Mouse (Mus musculus) heart, embryonic 15.5 days (tissue): ENCODE results near the gene Vip. TPM values are rescaled to one million over a fixed set of nuclear protein-coding genes. Genes with fewer than 3 reads are reported as not detected.
A peak's percentile ranks its signal among the peaks of the same experiment; 100 is the strongest.

Source experiments
- ATAC-seq: fragments of 200-750 bp; cut with Nextera tagmentation; replicated peaks from 2 replicates; pipeline ENCODE4 v1.8.0; 2017; ENCODE audit warnings: low read depth, moderate TSS enrichment; ENCODE audit not compliant: insufficient number of reproducible peaks, insufficient read depth, low FRiP score
- H3K27ac ChIP-seq: fragments of 300-500 bp; sonication (generic); 2 replicates; pipeline ENCODE4 v1.5.1; 2015; ENCODE audit warnings: mild to moderate bottlenecking, inconsistent platforms
- H3K27me3 ChIP-seq: fragments of 300-500 bp; sonication (generic); 2 replicates; pipeline ENCODE4 v1.6.1; 2015; ENCODE audit warnings: inconsistent platforms
- H3K36me3 ChIP-seq: fragments of 300-500 bp; sonication (generic); 2 replicates; pipeline ENCODE4 v1.6.1; 2015; ENCODE audit warnings: mild to moderate bottlenecking, inconsistent platforms
- H3K4me1 ChIP-seq: fragments of 300-500 bp; sonication (generic); replicated peaks from 2 replicates; pipeline ENCODE4 v1.6.1; 2015; ENCODE audit warnings: inconsistent platforms
- H3K4me2 ChIP-seq: fragments of 300-500 bp; sonication (generic); 2 replicates; pipeline ENCODE4 v1.6.1; 2015; ENCODE audit warnings: inconsistent platforms, mild to moderate bottlenecking, moderate library complexity
- H3K4me3 ChIP-seq: fragments of 300-500 bp; sonication (generic); 2 replicates; pipeline ENCODE4 v1.5.1; 2015; ENCODE audit warnings: mild to moderate bottlenecking, inconsistent platforms
- H3K9ac ChIP-seq: fragments of 300-500 bp; sonication (generic); 2 replicates; pipeline ENCODE4 v1.6.1; 2015; ENCODE audit warnings: mild to moderate bottlenecking, inconsistent platforms
- H3K9me3 ChIP-seq: fragments of 300-500 bp; sonication (generic); replicated peaks from 2 replicates; pipeline ENCODE4 v1.6.1; 2016; ENCODE audit warnings: inconsistent platforms
- WGBS: fragments of 180-500 bp; shearing (Covaris S2); methylation state at CpG from one replicate; pipeline ENCODE4 v1.1.7; 2015; ENCODE audit warnings: mixed read lengths; 5-methylcytosine and 5-hydroxymethylcytosine counted together
- polyA plus RNA-seq: library from polyadenylated mRNA; unstranded; fragments of >200 nt; fragmentation: Nextera tagmentation; extraction: Ambion mirVana; gene quantifications from 2 replicates; pipeline ENCODE4 v1.2.1, GENCODE M21; 2015

Gene Vip
- 0.13 and 0.37 TPM in 2 replicates for polyA plus RNA-seq

DNA sequence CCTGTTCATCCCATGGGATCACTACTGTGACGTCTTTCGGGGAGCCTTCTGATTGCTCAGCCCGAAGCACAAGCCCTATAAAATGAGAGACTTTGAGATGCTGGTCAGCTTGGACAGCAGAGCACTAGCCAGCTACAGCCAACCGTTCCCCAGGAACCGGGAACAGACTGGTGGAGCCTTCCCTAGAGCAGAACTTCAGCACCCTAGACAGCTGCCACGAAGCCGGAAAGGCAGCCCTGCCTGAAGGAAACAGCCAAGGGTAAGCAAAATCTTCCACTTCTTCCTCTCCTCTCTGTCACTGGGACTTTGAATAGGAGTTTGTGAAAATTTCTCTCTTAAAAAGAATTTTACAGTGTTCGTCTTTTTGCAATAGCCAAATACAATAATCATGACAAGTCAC lies at the start of gene Vip:
Gene Vip, plus strand, starts transcription at position 107 of the 400 bp plus-strand sequence.
- H3K36me3 ChIP-seq: no peaks in the 10 kb centered on the region
- no peaks in the 10 kb centered on the region for H3K9me3 ChIP-seq
- WGBS: 24% methylated on average over 8 of the region's 8 CpGs
- no peak within 1 kb of the TSS for H3K4me3 ChIP-seq
- no peak for ATAC-seq
- H3K27me3 ChIP-seq: no peaks in the 10 kb centered on the region
- no peak within 1 kb of the TSS for H3K27ac ChIP-seq
- no peak within 1 kb of the TSS for H3K9ac ChIP-seq
- no peak within 1 kb of the TSS for H3K4me2 ChIP-seq
- H3K4me1 ChIP-seq: no peaks in the 10 kb centered on the region

DNA sequence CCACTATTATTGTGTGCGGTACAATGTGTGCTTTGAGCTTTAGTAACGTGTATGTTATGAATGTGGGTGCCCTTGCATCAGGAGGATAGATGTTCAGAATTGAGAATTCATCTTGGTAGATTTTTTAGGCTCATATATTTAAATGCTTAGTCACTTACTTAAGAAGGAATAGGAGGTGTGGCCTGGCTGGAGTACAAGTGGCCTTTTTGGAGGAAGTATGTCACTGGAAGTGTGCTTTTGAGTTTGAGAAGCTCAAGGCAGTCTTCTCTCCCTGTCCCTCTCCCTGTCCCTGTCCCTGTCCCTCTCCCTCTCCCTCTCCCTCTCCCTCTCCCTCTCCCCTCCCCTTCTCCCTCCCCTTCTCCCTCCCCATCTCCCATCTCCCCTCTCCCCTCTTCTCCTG lies 48.0 kb upstream of the Vip start:
- Histone ChIP-seq H3K27ac (peak overlapping the region; percentile 65; the same call in 1 of the 2 replicates), H3K36me3 (no peaks in the 10 kb centered on the region), H3K4me1 (peaks cover 6% of the 10 kb centered on the region; the same call in 1 of the 2 replicates), H3K4me2 (no peak overlapping the region), H3K27me3 (no peaks in the 10 kb centered on the region), H3K9ac (no peak overlapping the region), H3K4me3 (no peak overlapping the region), H3K9me3 (no peaks in the 10 kb centered on the region)
- ATAC-seq: no peak
- 87% methylated on average over 2 of the region's 2 CpGs for WGBS

DNA sequence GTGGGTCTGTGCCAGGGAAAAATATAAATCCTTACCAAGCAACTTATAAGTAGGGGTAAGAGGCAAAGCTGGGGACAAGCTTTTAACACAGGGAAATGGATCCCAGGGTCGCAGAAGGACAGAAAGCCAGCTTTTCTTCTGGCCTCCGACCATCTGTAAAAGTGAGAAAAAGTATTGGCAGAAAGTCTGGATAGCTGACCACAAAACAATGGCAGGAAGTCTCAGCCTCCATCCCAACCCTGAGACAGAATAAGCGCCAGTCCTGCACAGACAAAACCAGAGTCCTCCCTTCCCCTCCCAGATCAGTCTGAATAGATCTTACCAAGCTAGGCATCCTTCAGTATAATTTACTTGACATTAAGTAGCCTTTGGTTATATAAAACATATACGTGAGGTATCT lies 47.0 kb upstream of the Vip start:
- WGBS: 66% methylated on average over 4 of the region's 4 CpGs
- Histone ChIP-seq H3K27ac (peak overlapping the region; percentile 65), H3K36me3 (no peaks in the 10 kb centered on the region), H3K4me3 (no peak overlapping the region), H3K4me1 (peaks cover 6% of the 10 kb centered on the region; the same call in 1 of the 2 replicates), H3K27me3 (no peaks in the 10 kb centered on the region), H3K9me3 (no peaks in the 10 kb centered on the region), H3K4me2 (no peak overlapping the region), H3K9ac (no peak overlapping the region)
- ATAC-seq: 0 out of 2 replicates have a peak, but pooled peaks have one; percentile 35

DNA sequence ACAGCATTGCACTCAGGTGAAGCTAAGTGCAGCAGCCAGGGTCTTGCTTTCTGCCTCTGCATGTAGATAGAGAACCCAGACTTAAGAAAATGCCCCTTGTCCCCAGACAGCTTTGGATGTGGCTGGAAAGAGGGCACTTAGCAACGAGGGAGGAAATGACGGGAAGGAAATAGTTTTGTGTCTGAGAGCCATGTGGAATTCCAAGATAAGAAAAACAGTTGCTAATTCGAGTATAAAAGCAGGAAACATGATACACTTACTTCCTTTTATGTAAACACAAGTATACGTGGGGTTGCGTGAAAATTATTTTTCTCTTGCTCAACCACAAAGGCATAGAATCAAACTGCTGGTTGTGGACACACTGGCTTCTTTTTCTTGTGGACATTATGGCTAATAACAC lies 45.6 kb upstream of the Vip start, which contains the start of gene Myct1:
Gene Myct1, plus strand, starts transcription at position 312 of the 400 bp plus-strand sequence.
- 9% methylated on average over 5 of the region's 5 CpGs for WGBS

DNA sequence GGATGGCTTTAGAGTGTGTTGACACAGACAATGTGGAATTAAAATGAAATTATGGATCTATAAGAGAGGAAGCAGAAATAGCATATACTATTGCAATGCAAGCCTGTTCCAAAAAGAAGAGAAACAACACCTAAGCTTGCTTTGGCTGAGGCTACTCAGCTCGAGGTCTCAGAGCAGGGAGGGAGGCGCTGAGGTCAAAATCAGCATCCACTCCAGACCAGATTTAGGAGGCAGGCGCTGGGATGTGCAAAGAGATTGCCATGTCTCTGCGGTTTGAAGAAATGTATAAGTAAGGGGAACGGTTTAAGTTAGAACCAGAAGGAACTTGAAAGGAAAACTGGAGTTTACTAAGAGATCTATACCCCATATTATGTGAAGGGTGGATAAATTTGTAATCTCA lies 44.6 kb upstream of the Vip start:
- 0 out of 2 replicates have a peak overlapping the region, but pooled peaks have one; percentile 10 for H3K9ac ChIP-seq
- 55% methylated on average over 5 of the region's 5 CpGs for WGBS
- H3K27ac ChIP-seq: no peak overlapping the region
- peaks cover 6% of the 10 kb centered on the region; the same call in 1 of the 2 replicates for H3K4me1 ChIP-seq
- peak overlapping the region; percentile 31 for H3K4me3 ChIP-seq
- no peaks in the 10 kb centered on the region for H3K36me3 ChIP-seq
- ATAC-seq: no peak
- no peaks in the 10 kb centered on the region for H3K27me3 ChIP-seq
- H3K9me3 ChIP-seq: no peaks in the 10 kb centered on the region
- peak overlapping the region; percentile 9; the same call in 1 of the 2 replicates for H3K4me2 ChIP-seq

More for the DNA sequence above, 45.6 kb upstream of the Vip start, which contains the start of gene Myct1:
- Histone ChIP-seq H3K9me3 (no peaks in the 10 kb centered on the region), H3K4me3 (peak within 1 kb of the TSS; percentile 31), H3K27ac (peak within 1 kb of the TSS; percentile 50; the same call in 1 of the 2 replicates), H3K9ac (0 out of 2 replicates have a peak within 1 kb of the TSS, but pooled peaks have one; percentile 10), H3K4me2 (peak within 1 kb of the TSS; percentile 9; the same call in 1 of the 2 replicates), H3K36me3 (no peaks in the 10 kb centered on the region), H3K27me3 (no peaks in the 10 kb centered on the region), H3K4me1 (peaks cover 6% of the 10 kb centered on the region; the same call in 1 of the 2 replicates)
- no peak for ATAC-seq

DNA sequence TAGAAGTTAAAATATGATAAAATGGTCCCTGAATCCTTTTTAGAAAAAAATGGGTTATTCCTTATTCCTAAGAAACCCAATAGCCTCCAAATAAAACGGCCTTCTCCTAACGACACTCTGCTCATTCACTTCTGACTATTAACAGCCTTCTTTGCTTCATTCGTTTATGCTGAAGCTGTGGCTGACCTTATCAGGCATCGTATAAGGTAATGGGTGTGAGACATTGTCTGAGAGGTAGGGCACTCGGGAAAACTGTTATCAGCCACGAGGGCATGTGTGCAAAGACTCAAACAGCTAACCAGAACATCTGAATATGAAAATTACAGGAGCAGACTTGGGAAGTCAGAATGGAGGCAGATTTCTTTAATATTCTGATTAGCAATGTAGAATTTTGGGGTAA lies 42.5 kb upstream of the Vip start:
- H3K27ac ChIP-seq: no peak overlapping the region
- no peak for ATAC-seq

DNA sequence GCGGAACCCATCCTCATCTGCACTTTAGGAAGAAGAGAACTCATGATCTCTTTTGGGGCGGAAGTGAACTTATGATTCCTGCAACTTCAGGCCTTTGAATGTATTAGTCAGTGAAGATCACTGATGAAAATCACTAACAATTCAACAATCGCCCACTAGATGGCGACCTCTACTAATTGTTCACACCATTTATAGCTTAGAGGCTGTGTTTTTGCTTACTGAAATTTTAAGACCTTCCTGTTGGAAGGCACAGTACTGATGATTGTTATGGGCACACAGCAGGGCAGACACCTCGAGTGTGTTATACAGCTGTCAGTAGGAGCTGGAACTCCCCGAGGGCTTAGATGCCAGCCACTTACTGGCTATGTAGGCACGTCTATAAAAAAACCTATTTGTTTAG lies 38.9 kb upstream of the Vip start:
- WGBS: 19% methylated on average over 7 of the region's 7 CpGs
- H3K4me1 ChIP-seq: 0 out of 2 replicates have a peak, but pooled peaks cover 3% of the 10 kb centered on the region
- no peak overlapping the region for H3K4me3 ChIP-seq
- no peak overlapping the region for H3K27ac ChIP-seq
- no peaks in the 10 kb centered on the region for H3K27me3 ChIP-seq
- no peak overlapping the region for H3K9ac ChIP-seq
- no peak overlapping the region for H3K4me2 ChIP-seq
- no peaks in the 10 kb centered on the region for H3K9me3 ChIP-seq
- no peaks in the 10 kb centered on the region for H3K36me3 ChIP-seq
- ATAC-seq: no peak

More for the DNA sequence above, 42.5 kb upstream of the Vip start:
- Histone ChIP-seq H3K4me1 (peaks cover 6% of the 10 kb centered on the region; the same call in 1 of the 2 replicates), H3K9ac (no peak overlapping the region), H3K27me3 (no peaks in the 10 kb centered on the region), H3K9me3 (no peaks in the 10 kb centered on the region), H3K36me3 (no peaks in the 10 kb centered on the region), H3K4me2 (no peak overlapping the region), H3K4me3 (no peak overlapping the region)
- 29% methylated on average over 6 of the region's 6 CpGs for WGBS

DNA sequence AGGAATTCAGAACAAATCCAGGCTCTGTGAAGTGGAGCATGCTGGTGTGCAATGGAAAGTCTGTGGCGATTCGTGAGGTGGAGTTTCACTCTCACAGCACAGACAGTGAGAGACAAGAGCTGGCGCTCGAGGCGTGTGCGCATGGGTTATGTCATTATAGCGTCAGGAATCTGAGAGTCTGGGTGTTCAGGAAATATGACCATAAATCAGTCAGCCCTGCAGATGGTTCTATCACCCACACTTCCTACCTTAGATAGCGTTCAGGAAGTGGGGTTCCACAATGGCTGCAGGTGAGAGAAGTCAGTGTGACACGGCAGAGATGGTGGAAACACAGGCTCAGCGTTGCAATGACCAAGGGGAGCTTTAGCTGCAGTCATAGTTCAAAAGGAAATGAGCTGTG lies 35.5 kb upstream of the Vip start:
- 59% methylated on average over 10 of the region's 10 CpGs for WGBS

DNA sequence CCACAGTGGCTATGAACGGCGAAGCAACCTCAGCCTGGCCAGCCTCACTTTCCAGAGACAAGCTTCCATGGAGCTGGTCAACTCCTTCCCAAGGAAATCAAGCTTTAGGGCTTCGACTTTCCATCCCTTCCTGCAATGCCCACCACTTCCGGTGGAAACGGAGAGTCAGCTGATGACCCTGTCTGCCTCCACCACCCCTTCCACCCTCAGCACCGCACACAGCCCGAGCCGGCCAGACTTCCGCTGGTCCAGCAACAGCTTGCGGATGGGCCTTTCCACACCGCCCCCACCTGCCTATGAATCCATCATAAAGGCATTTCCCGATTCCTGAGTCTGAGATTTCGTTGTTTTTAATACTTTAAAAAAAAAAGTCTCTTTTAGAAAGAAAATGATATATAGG lies 34.6 kb upstream of the Vip start:
- Histone ChIP-seq H3K36me3 (no peaks in the 10 kb centered on the region), H3K9me3 (no peaks in the 10 kb centered on the region), H3K27me3 (no peaks in the 10 kb centered on the region), H3K4me3 (no peak overlapping the region), H3K9ac (no peak overlapping the region), H3K4me1 (0 out of 2 replicates have a peak, but pooled peaks cover 3% of the 10 kb centered on the region), H3K27ac (no peak overlapping the region), H3K4me2 (no peak overlapping the region)
- no peak for ATAC-seq
- WGBS: 76% methylated on average over 13 of the region's 13 CpGs

More for the DNA sequence above, 35.5 kb upstream of the Vip start:
- Histone ChIP-seq H3K9me3 (no peaks in the 10 kb centered on the region), H3K9ac (no peak overlapping the region), H3K27me3 (no peaks in the 10 kb centered on the region), H3K4me1 (0 out of 2 replicates have a peak, but pooled peaks cover 3% of the 10 kb centered on the region), H3K36me3 (no peaks in the 10 kb centered on the region), H3K4me3 (no peak overlapping the region), H3K4me2 (no peak overlapping the region; the same call in 1 of the 2 replicates), H3K27ac (no peak overlapping the region)
- no peak for ATAC-seq

DNA sequence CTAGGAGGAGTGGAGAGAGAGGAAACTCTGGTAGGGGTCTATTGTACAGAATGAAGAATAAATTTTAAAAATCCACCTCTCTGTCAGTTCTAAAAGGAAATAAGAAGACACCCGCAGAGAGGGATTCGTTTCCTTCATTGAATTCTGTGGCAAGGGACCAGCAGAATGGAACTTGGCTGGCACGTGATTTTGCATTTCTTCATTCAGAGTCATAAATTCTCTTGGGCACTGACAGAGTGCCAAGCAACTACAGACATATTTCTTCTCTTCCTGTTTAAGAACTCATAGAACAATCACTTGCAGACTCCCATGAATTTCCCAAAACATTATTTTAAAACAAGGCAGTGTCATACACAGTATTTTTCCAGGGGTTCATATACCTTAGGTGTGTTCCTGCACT lies 30.1 kb upstream of the Vip start:
- 75% methylated on average over 3 of the region's 3 CpGs for WGBS
- Histone ChIP-seq H3K27ac (no peak overlapping the region), H3K4me1 (no peaks in the 10 kb centered on the region), H3K9me3 (no peaks in the 10 kb centered on the region), H3K4me3 (no peak overlapping the region), H3K4me2 (no peak overlapping the region), H3K9ac (no peak overlapping the region), H3K27me3 (no peaks in the 10 kb centered on the region), H3K36me3 (no peaks in the 10 kb centered on the region)
- ATAC-seq: no peak

DNA sequence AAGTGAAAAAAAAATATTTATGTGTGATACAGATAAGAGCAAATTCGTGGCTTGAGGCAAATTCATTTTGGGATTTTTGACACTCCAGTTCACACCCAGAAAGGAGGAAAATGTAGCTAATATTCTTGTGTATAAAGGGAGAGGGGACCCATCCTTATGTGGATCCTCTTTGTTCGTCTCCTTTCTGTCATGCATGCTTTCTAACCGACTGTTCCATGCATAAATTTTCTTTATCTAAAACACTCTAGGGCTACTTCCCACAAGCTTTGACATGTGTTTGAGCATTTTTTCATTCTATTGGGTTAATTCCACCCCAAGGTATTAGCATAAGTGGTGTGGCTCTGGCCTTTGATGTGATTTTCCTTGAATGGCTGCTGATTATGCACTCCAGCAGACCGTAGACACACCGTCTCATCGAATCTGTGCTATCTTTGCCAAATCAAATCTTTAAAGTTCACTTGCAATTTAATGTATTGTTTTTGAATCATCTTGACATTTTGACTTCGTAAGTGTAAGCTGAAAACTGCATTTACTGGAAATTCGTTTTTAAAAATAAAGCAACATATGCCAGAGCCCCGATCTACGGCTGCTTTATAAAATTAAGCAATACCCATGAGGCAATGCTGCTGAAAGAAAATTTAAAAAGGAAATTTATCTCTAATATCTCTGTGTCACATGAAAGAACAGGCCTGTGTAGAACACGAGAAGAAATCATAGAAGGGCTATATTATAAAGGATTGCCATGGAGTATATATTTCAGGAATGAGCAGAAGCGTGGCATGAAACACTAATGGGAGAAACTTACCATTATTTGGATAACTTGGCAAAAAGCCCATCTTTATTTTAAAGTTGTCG lies 23.6 kb upstream of the Vip start:
- ATAC-seq: no peak

More for the DNA sequence above, 23.6 kb upstream of the Vip start:
- no peaks in the 10 kb centered on the region for H3K36me3 ChIP-seq
- no peaks in the 10 kb centered on the region for H3K4me1 ChIP-seq
- no peaks in the 10 kb centered on the region for H3K9me3 ChIP-seq
- H3K27me3 ChIP-seq: no peaks in the 10 kb centered on the region
- no peak overlapping the region for H3K4me2 ChIP-seq
- no peak overlapping the region for H3K9ac ChIP-seq
- no peak overlapping the region for H3K4me3 ChIP-seq
- H3K27ac ChIP-seq: no peak overlapping the region
- 74% methylated on average over 13 of the region's 13 CpGs for whole genome bisulfite sequencing
